Mouse (Mus musculus): Measurements from ENCODE around the gene Pram1. TPM values are rescaled to one million over a fixed set of nuclear protein-coding genes. Genes with fewer than 3 reads are reported as not detected.

Gene Pram1
- polyA plus RNA-seq, 1 experiment from 2014 or later: 0.72 TPM

GRCm38 (mm10) chr17:33673837-33674236, 36.0 kb downstream of the Pram1 start:
- no peaks in the 10 kb centered on the region for H3K9me3 ChIP-seq
- no peak for ATAC-seq (ENCODE audit: insufficient number of reproducible peaks, insufficient read depth, low FRiP score, low TSS enrichment, low read depth)
- H3K4me3 ChIP-seq: no peak overlapping the region
- 81% methylated on average over 1 of the region's 1 CpGs for WGBS
- no peak overlapping the region for H3K4me2 ChIP-seq
- peaks cover 23% of the 10 kb centered on the region; the same call in 1 of the 2 replicates for H3K4me1 ChIP-seq
- no peak overlapping the region for H3K9ac ChIP-seq
- H3K36me3 ChIP-seq: peaks cover 24% of the 10 kb centered on the region
- H3K27me3 ChIP-seq: no peaks in the 10 kb centered on the region
- no peak overlapping the region for H3K27ac ChIP-seq

GRCm38 (mm10) chr17:33675452-33675851, 37.6 kb downstream of the Pram1 start:
- H3K36me3 ChIP-seq: peaks cover 24% of the 10 kb centered on the region
- no peak overlapping the region for H3K4me3 ChIP-seq
- no peak overlapping the region for H3K27ac ChIP-seq
- H3K9me3 ChIP-seq: no peaks in the 10 kb centered on the region
- no peak overlapping the region for H3K4me2 ChIP-seq
- H3K27me3 ChIP-seq: no peaks in the 10 kb centered on the region
- no peak overlapping the region for H3K9ac ChIP-seq
- no peak for ATAC-seq (ENCODE audit: insufficient number of reproducible peaks, insufficient read depth, low FRiP score, low TSS enrichment, low read depth)
- H3K4me1 ChIP-seq: peaks cover 21% of the 10 kb centered on the region; the same call in 1 of the 2 replicates

- Histone ChIP-seq H3K4me1 (peaks cover 20% of the 10 kb centered on the region), H3K9ac (no peak overlapping the region), H3K9me3 (no peaks in the 10 kb centered on the region), H3K27ac (no peak overlapping the region), H3K4me2 (no peak overlapping the region), H3K27me3 (no peaks in the 10 kb centered on the region), H3K36me3 (peaks cover 24% of the 10 kb centered on the region), H3K4me3 (no peak overlapping the region)
- ATAC-seq (ENCODE audit: insufficient number of reproducible peaks, insufficient read depth, low FRiP score, low TSS enrichment, low read depth): no peak
- 86% methylated on average over 2 of the region's 2 CpGs for WGBS
These were observed 38.2 kb downstream of the Pram1 start for GRCm38 (mm10) chr17:33676086-33676485.

- Histone ChIP-seq H3K9me3 (no peaks in the 10 kb centered on the region), H3K4me3 (no peak overlapping the region), H3K4me1 (peaks cover 36% of the 10 kb centered on the region), H3K36me3 (peaks cover 24% of the 10 kb centered on the region), H3K27ac (no peak overlapping the region), H3K4me2 (no peak overlapping the region), H3K9ac (no peak overlapping the region), H3K27me3 (no peaks in the 10 kb centered on the region)
- ATAC-seq (ENCODE audit: insufficient number of reproducible peaks, insufficient read depth, low FRiP score, low TSS enrichment, low read depth): no peak
These were observed 40.9 kb downstream of the Pram1 start for GRCm38 (mm10) chr17:33678771-33679170.

DNA sequence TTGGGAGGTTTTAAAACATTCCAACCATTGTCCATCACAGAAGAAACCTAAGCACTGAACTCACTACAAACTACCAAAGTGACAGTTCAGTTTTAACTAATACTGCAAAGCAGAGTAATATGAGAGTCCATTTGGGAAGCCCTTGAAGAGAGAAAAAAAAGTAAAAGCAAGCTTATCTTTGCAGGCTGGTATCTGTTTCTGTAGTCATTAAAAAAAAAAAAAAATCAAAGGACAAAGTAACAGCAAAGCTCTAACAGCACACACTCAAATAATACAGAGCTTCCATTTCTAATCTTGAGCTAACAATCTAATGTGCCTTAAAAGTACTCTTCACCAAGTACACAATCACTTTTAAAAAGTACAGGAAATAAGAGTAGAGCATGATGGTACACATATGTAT, 43.9 kb downstream of the Pram1 start:
- H3K9ac ChIP-seq: 0 out of 2 replicates have a peak overlapping the region, but pooled peaks have one; percentile 28
- no peaks in the 10 kb centered on the region for H3K27me3 ChIP-seq
- H3K4me2 ChIP-seq: peak overlapping the region; percentile 95
- H3K27ac ChIP-seq: no peak overlapping the region
- peaks cover 15% of the 10 kb centered on the region for H3K36me3 ChIP-seq
- no peaks in the 10 kb centered on the region for H3K9me3 ChIP-seq
- no peak for ATAC-seq (ENCODE audit: insufficient number of reproducible peaks, insufficient read depth, low FRiP score, low TSS enrichment, low read depth)
- H3K4me3 ChIP-seq: peak overlapping the region; percentile 11
- peaks cover 35% of the 10 kb centered on the region for H3K4me1 ChIP-seq

DNA sequence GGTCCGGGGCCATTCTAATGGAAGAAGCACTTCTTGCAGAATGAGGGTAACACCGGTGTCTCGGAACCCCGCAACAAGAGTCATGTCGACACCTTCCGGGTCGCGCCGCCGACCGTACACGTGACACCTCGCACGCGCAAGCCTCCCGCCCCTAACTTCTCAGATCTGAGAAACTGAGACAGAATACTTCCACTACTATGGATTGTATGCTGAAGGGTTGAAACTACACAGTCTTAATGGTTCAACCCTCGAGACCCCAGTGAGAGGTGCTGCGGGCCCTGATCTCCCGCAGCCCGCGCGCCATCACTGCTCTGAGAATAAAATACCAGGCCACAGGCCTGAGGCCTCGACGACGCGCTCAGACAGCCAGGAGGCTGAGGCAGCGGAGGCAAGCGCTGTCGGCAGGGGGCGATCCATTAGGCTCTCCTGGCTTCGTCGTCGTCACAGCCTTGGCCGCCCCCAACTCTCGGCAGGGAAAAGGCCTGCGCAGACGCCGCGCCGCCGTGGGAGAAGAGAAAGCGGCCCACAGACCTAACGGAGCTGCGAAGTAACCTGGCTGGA, 46.9 kb downstream of the Pram1 start:
- Histone ChIP-seq H3K4me2 (peak overlapping the region; percentile 95), H3K9me3 (no peaks in the 10 kb centered on the region), H3K4me1 (peaks cover 32% of the 10 kb centered on the region), H3K27ac (peak overlapping the region; percentile 96), H3K9ac (peak overlapping the region; percentile 100), H3K4me3 (peak overlapping the region; percentile 95), H3K36me3 (peaks cover 9% of the 10 kb centered on the region), H3K27me3 (no peaks in the 10 kb centered on the region)
- WGBS: under 1% methylated on average over 44 of the region's 44 CpGs
- peak; percentile 75 for ATAC-seq (ENCODE audit: insufficient number of reproducible peaks, insufficient read depth, low FRiP score, low TSS enrichment, low read depth)

GRCm38 (mm10) chr17:33685249-33685653, 47.4 kb downstream of the Pram1 start:
- H3K27me3 ChIP-seq: no peaks in the 10 kb centered on the region
- peaks cover 31% of the 10 kb centered on the region for H3K4me1 ChIP-seq
- under 1% methylated on average over 42 of the region's 42 CpGs for WGBS
- peak overlapping the region; percentile 95 for H3K4me3 ChIP-seq
- H3K4me2 ChIP-seq: peak overlapping the region; percentile 95
- H3K9ac ChIP-seq: peak overlapping the region; percentile 100
- H3K9me3 ChIP-seq: no peaks in the 10 kb centered on the region
- peaks cover 9% of the 10 kb centered on the region for H3K36me3 ChIP-seq
- peak; percentile 97 for ATAC-seq (ENCODE audit: insufficient number of reproducible peaks, insufficient read depth, low FRiP score, low TSS enrichment, low read depth)
- H3K27ac ChIP-seq: peak overlapping the region; percentile 96

DNA sequence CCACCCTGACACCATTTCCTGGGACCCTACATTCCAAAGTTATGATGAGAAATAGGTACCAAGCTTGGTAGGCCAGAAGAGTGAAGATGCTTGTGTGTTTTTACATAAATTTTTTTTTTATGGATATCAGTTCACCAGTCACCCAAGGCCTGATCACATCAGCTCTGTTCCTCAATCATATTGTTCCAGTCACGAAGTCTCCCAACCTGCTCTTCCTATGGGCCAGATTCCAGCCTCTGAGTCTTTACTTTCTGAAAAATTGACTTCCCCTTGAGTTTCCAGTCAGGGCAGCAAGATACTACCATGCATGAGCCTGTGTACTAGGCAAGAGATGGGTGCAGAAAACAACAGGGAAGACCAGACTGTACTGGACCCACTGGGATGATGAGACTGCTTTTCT, 48.9 kb downstream of the Pram1 start, which contains the start of gene Hnrnpm:
Gene Hnrnpm, minus strand, starts transcription at position 101 of the 400 bp plus-strand sequence.
- Histone ChIP-seq H3K4me1 (peaks cover 31% of the 10 kb centered on the region), H3K4me2 (peak within 1 kb of the TSS; percentile 95), H3K9ac (peak within 1 kb of the TSS; percentile 100), H3K9me3 (no peaks in the 10 kb centered on the region), H3K27me3 (no peaks in the 10 kb centered on the region), H3K4me3 (peak within 1 kb of the TSS; percentile 95), H3K36me3 (peaks cover 17% of the 10 kb centered on the region), H3K27ac (peak within 1 kb of the TSS; percentile 96)
- ATAC-seq (ENCODE audit: insufficient number of reproducible peaks, insufficient read depth, low FRiP score, low TSS enrichment, low read depth): no peak
- WGBS: 70% methylated on average over 1 of the region's 1 CpGs

Other genes with a start within 250 kb of the Pram1 start
- 24.3 and 25.1 TPM in 2 replicates for gene Zfp101, start 243.4 kb upstream of the Pram1 start, polyA plus RNA-seq (2015; fragmentation: Nextera tagmentation; extraction: Ambion mirVana)
- not detected in 2 replicates for gene Actl9, start 205.2 kb upstream of the Pram1 start, polyA plus RNA-seq (2015; fragmentation: Nextera tagmentation; extraction: Ambion mirVana)
- gene Adamts10, start 113.9 kb upstream of the Pram1 start, polyA plus RNA-seq (2015; fragmentation: Nextera tagmentation; extraction: Ambion mirVana): 85.5 and 110 TPM in 2 replicates
- 2.6 and 4.2 TPM in 2 replicates for gene Myo1f, start 82.3 kb upstream of the Pram1 start, polyA plus RNA-seq (2015; fragmentation: Nextera tagmentation; extraction: Ambion mirVana)
- 49.1 and 50.2 TPM in 2 replicates for gene Zfp414, start 9.0 kb upstream of the Pram1 start, polyA plus RNA-seq (2015; fragmentation: Nextera tagmentation; extraction: Ambion mirVana)
- gene Hnrnpm, start 48.8 kb downstream of the Pram1 start, polyA plus RNA-seq (2015; fragmentation: Nextera tagmentation; extraction: Ambion mirVana): 372 and 384 TPM in 2 replicates
- 42.6 and 46.9 TPM in 2 replicates for gene March2, start 80.6 kb downstream of the Pram1 start, polyA plus RNA-seq (2015; fragmentation: Nextera tagmentation; extraction: Ambion mirVana)
- 324 and 385 TPM in 2 replicates for gene Rab11b, start 122.5 kb downstream of the Pram1 start, polyA plus RNA-seq (2015; fragmentation: Nextera tagmentation; extraction: Ambion mirVana)
- gene Angptl4, start 143.8 kb downstream of the Pram1 start, polyA plus RNA-seq (2015; fragmentation: Nextera tagmentation; extraction: Ambion mirVana): 53.0 and 60.7 TPM in 2 replicates
- gene Kank3, start 172.5 kb downstream of the Pram1 start, polyA plus RNA-seq (2015; fragmentation: Nextera tagmentation; extraction: Ambion mirVana): 34.4 and 37.9 TPM in 2 replicates
- 1,111 and 1,168 TPM in 2 replicates for gene Rps28, start 186.5 kb downstream of the Pram1 start, polyA plus RNA-seq (2015; fragmentation: Nextera tagmentation; extraction: Ambion mirVana)
- 464 and 506 TPM in 2 replicates for gene Ndufa7, start 186.5 kb downstream of the Pram1 start, polyA plus RNA-seq (2015; fragmentation: Nextera tagmentation; extraction: Ambion mirVana)
- 57.8 and 66.4 TPM in 2 replicates for gene Cd320, start 205.0 kb downstream of the Pram1 start, polyA plus RNA-seq (2015; fragmentation: Nextera tagmentation; extraction: Ambion mirVana)
- not detected in 2 replicates for gene Gm7029, start 235.8 kb downstream of the Pram1 start, polyA plus RNA-seq (2015; fragmentation: Nextera tagmentation; extraction: Ambion mirVana)